Mouse (Mus musculus) ES-E14 (cell line): ENCODE data around the gene Exoc4. TPM values are rescaled to one million over a fixed set of nuclear protein-coding genes. Genes with fewer than 3 reads are reported as not detected.

Experiments used
- DNase-seq: peaks from one replicate; pipeline ENCODE4 v3.0.0-alpha.2; 2013; ENCODE audit warnings: low read depth, low spot score
- H3K27ac ChIP-seq: 2 replicates; pipeline ENCODE4 v1.5.1; 2012; ENCODE audit warnings: low read depth, mild to moderate bottlenecking, low read length, moderate library complexity, mixed read lengths; ENCODE audit not compliant: poor library complexity, insufficient read depth, severe bottlenecking
- H3K36me3 ChIP-seq: 2 replicates; pipeline ENCODE4 v1.6.1; 2012; ENCODE audit warnings: mild to moderate bottlenecking, low read length, moderate library complexity, mixed read lengths; ENCODE audit not compliant: control insufficient read depth, poor library complexity, insufficient read depth, severe bottlenecking
- H3K4me1 ChIP-seq, 2 experiments: fragments of 150-350 bp in 1 of 2; sonication (generic) in 1 of 2; 2 replicates each; pipeline ENCODE4 v1.6.1; 2012; ENCODE audit warnings: low read length in 2 of 2, mild to moderate bottlenecking in 1 of 2, mixed read lengths in 1 of 2; ENCODE audit not compliant: control insufficient read depth in 2 of 2, insufficient read depth in 2 of 2, poor library complexity in 1 of 2
- H3K4me3 ChIP-seq, 2 experiments: fragments of 150-350 bp in 1 of 2; sonication (generic) in 1 of 2; 2 replicates each; pipeline ENCODE4 v1.5.1; 2012; ENCODE audit warnings: low read length in 2 of 2, low read depth in 1 of 2, mild to moderate bottlenecking in 1 of 2, mixed read lengths in 1 of 2; ENCODE audit not compliant: insufficient read depth in 1 of 2, poor library complexity in 1 of 2, severe bottlenecking in 1 of 2
- H3K9ac ChIP-seq: 2 replicates; pipeline ENCODE4 v1.6.1; 2012; ENCODE audit warnings: low read depth, mild to moderate bottlenecking, low read length, mixed read lengths; ENCODE audit not compliant: poor library complexity, insufficient read depth, severe bottlenecking
- H3K9me3 ChIP-seq: fragments of 150-350 bp; sonication (generic); 2 replicates; pipeline ENCODE4 v1.6.1; 2012; ENCODE audit warnings: low read depth, mild to moderate bottlenecking, low read length; ENCODE audit not compliant: control insufficient read depth, insufficient read depth
- CHD2 ChIP-seq: IDR thresholded peaks from 2 replicates; pipeline ENCODE4 v1.6.1; 2014; ENCODE audit warnings: mild to moderate bottlenecking, low read depth, low read length, inconsistent platforms
- HCFC1 ChIP-seq: IDR thresholded peaks from 2 replicates; pipeline ENCODE4 v1.6.1; 2012; ENCODE audit warnings: low read length, inconsistent platforms, borderline replicate concordance; ENCODE audit not compliant: insufficient read depth
- MAFK ChIP-seq: IDR thresholded peaks from 2 replicates; pipeline ENCODE4 v1.6.1; 2014; ENCODE audit warnings: mild to moderate bottlenecking, low read depth, low read length, inconsistent platforms; ENCODE audit not compliant: insufficient read depth
- ZC3H11A ChIP-seq: IDR thresholded peaks from 2 replicates; pipeline ENCODE4 v1.6.1; 2012; ENCODE audit warnings: low read depth, mild to moderate bottlenecking, inconsistent platforms, low read length, borderline replicate concordance
- ZNF384 ChIP-seq: IDR thresholded peaks from 2 replicates; pipeline ENCODE4 v1.6.1; 2012; ENCODE audit warnings: low read depth, low read length, inconsistent platforms
- in situ Hi-C, 2 experiments: fragments of 600-800 bp; cut with MboI; formaldehyde crosslinking; loops; one replicate each; pipeline ENCODE4 v1.15.1; 2025; ENCODE audit warnings: low sequenced_read_pairs in 2 of 2, inconsistent platforms in 1 of 2; ENCODE audit not compliant: unreplicated experiment in 2 of 2
- total RNA-seq: library from RNA; depleted of rRNA; stranded (reverse); fragments of 300-350 nt; gene quantifications from 2 replicates; pipeline ENCODE4 v1.2.3, GENCODE M21; 2012

The Exoc4 gene
- total RNA-seq, 1 experiment, result 99.3 TPM

DNA sequence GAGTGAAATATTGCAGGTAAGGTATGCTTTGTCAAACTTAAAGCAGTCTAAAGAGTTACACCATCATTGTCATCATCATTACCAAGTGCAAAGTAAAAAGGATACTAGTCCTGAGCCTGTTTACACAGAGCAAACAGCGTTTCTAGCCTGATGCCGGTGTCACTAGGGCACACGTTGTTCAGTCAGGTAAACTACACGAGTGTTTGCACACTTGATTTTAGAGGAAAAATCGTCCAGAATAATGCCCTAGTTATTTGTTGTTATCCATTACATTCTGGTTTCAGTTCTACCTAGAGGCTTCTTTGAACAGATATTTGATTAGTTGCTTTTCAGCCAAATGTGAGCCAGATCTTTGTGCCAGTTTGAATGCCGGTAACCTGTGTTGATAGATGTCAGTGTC is 37.5 kb downstream of the Exoc4 start:
- no peaks in the 10 kb centered on the region for H3K36me3 ChIP-seq
- no peak for TF ChIP-seq ZNF384
- TF ChIP-seq MAFK, result no peak
- TF ChIP-seq CHD2, result no peak
- in situ Hi-C loops, result no loop called here
- DNase-seq, result no peak
- peaks cover 3% of the 10 kb centered on the region in 2 experiments; a peak in 2 of 4 replicates for H3K4me1 ChIP-seq
- no peak overlapping the region for H3K27ac ChIP-seq
- no peak overlapping the region for H3K4me3 ChIP-seq
- H3K9me3 ChIP-seq, result no peaks in the 10 kb centered on the region
- no peak overlapping the region for H3K9ac ChIP-seq

DNA sequence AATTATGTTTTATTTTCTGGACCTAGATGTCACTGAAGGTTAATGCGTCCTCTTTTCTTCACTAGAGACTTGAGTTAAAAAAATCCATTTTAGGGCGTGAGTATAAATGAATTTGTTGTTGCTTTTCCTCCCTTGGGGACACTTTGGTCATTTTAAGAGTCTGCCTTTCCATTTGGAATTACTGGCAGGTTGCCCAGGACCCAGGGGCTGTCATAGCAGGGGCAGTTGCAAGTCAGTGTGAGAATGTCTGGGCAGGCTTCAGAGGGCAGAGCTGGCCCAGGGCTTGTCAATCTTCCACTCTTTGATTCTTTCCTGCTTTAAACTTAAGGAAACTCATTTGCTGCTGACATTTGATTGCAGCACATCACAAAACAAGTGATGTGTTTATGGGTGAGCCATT is 45.7 kb downstream of the Exoc4 start:
- H3K4me1 ChIP-seq, result peaks cover 3 to 5% of the 10 kb centered on the region in 2 experiments; a peak in 3 of 4 replicates
- in situ Hi-C loops, result no loop called here
- TF ChIP-seq MAFK, result no peak
- no peak for TF ChIP-seq HCFC1
- TF ChIP-seq ZC3H11A, result no peak
- TF ChIP-seq CHD2, result no peak
- TF ChIP-seq ZNF384, result no peak
- no peak for DNase-seq
- no peaks in the 10 kb centered on the region; the same call in 1 of the 2 replicates for H3K36me3 ChIP-seq
- no peaks in the 10 kb centered on the region for H3K9me3 ChIP-seq
- no peak overlapping the region for H3K4me3 ChIP-seq
- no peak overlapping the region for H3K27ac ChIP-seq
- H3K9ac ChIP-seq, result no peak overlapping the region

DNA sequence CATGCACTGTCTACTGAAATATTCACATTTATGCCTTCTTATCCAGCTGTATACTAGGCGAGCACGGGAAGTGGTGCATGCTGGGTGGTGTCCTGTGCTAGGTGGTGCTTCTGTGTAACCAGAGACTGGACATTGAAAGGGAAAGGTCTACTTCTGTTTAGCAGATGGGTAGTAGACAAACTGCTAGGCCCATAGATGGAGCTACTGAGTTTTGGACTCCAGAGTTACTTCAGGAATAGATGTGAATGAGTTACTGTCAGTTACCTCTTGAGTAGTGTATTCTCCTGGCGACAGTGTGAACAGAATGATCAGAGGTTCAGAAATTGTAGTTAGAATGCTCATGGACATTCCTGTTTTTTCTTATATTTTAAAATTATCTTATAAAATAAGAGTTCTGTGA is 48.7 kb downstream of the Exoc4 start:
- H3K4me1 ChIP-seq, result peaks cover 0 to 3% of the 10 kb centered on the region in 2 experiments; a peak in 2 of 4 replicates
- H3K27ac ChIP-seq, result no peak overlapping the region
- in situ Hi-C loops, result no loop called here
- H3K4me3 ChIP-seq, result no peak overlapping the region
- TF ChIP-seq HCFC1, result no peak
- H3K9me3 ChIP-seq, result no peaks in the 10 kb centered on the region
- DNase-seq, result no peak
- peaks cover 2% of the 10 kb centered on the region for H3K36me3 ChIP-seq
- H3K9ac ChIP-seq, result no peak overlapping the region

DNA sequence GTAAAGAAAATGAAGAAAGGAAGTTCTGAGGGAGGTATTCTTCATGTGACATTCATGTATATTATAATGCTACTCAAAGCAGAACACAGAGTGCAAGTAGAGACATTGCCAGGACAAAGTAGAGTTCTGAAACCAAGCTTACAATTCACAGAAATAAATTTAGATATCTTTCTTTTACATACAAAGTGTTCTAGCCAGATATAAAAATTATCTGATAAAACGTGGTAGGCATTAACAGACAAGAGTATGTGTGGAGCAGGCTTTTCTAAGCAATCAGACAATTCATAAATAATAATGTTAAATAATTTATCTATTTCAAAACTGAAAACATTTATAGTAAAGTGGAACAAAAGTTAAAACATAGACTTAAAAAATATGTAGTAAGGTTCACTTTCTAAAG is 49.9 kb downstream of the Exoc4 start:
- in situ Hi-C loops, result no loop called here
- H3K9me3 ChIP-seq, result no peaks in the 10 kb centered on the region
- TF ChIP-seq HCFC1 (no peak), MAFK (no peak), ZNF384 (no peak), ZC3H11A (no peak), CHD2 (no peak)
- no peak for DNase-seq
- no peak overlapping the region for H3K27ac ChIP-seq
- no peak overlapping the region for H3K9ac ChIP-seq
- no peak overlapping the region for H3K4me3 ChIP-seq
- H3K4me1 ChIP-seq, result peaks cover 0 to 1% of the 10 kb centered on the region in 2 experiments; a peak in 1 of 4 replicates
- H3K36me3 ChIP-seq, result peaks cover 2% of the 10 kb centered on the region

GRCm38 (mm10) chr6:33305996-33306395 is 57.1 kb downstream of the Exoc4 start:
- no peak overlapping the region for H3K4me3 ChIP-seq
- in situ Hi-C loops, result no loop called here
- no peak for TF ChIP-seq MAFK
- TF ChIP-seq CHD2, result no peak
- TF ChIP-seq ZC3H11A, result no peak
- no peak for TF ChIP-seq HCFC1
- no peak for TF ChIP-seq ZNF384
- no peak for DNase-seq
- H3K4me1 ChIP-seq, result no peaks in the 10 kb centered on the region
- H3K36me3 ChIP-seq, result peaks cover 3% of the 10 kb centered on the region
- H3K9me3 ChIP-seq, result no peaks in the 10 kb centered on the region
- H3K9ac ChIP-seq, result no peak overlapping the region
- no peak overlapping the region for H3K27ac ChIP-seq
